8 mouse cellular contexts compared by ENCODE assay signal in the genomic region with DNA sequence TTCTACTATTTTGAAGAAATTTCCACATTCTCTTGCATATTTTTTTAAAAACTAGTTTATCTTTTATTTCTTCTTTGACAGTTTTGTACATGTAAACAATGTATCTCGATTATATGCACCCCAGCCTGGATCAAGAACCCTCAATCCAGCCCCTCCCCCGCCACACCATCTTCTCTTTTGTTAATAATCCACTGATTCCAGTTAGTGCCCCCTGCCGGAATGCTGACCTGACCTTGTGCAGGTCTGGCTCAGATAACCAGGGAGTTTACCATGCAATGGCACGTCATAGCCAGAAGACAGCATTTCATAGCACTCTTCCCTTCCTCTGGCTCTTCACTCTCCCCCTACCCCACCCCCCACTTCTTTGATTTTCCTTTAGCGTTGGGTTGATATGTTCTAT. TPM values are rescaled to one million over a fixed set of nuclear protein-coding genes. Genes with fewer than 3 reads are reported as not detected.
DNase-seq lines count a peak whose midpoint lies in the region; ATAC-seq and TF ChIP-seq lines count a peak whose summit lies in the region.

No protein-coding gene starts in this region.

- H3K4me2 ChIP-seq in forebrain, embryonic 11.5 days (ENCODE audit: low read depth, low read length, severe bottlenecking): peak overlapping the region; percentile 71; the same call in 1 of the 2 replicates
- H3K4me2 ChIP-seq in kidney, postnatal 0 days (ENCODE audit: low read length): peak overlapping the region; percentile 73

- no peak overlapping the region for H3K27ac ChIP-seq in forebrain, embryonic 11.5 days (ENCODE audit: low read depth, low read length)
- H3K27ac ChIP-seq in kidney, postnatal 0 days: no peak overlapping the region

- H3K4me1 ChIP-seq in forebrain, embryonic 11.5 days (replicated peaks; ENCODE audit: control insufficient read depth, insufficient read depth, low read length): no peaks in the 10 kb centered on the region
- H3K4me1 ChIP-seq in kidney, postnatal 0 days (replicated peaks; ENCODE audit: insufficient read depth, low read length): no peaks in the 10 kb centered on the region

- TF ChIP-seq CTCF in kidney, postnatal 0 days (IDR thresholded peaks at IDR 0.05; ENCODE audit: low read depth): peak; percentile 53; the same call in 1 of the 2 replicates

- DNase-seq in left cerebral cortex, postnatal 4 days: peak; percentile 15
- DNase-seq in left cerebral cortex, adult 8-10 months (ENCODE audit: low spot score in 2 of 2): no peak
- DNase-seq in forebrain, embryonic 11.5 days (ENCODE audit: low spot score): no peak
- peak; percentile 45 for DNase-seq in kidney, postnatal 0 days (ENCODE audit: low spot score)
- DNase-seq in mesoderm, embryonic 11.5 days (ENCODE audit: low read depth, low spot score): peak; percentile 45
- no peak for DNase-seq in layer of hippocampus, adult 9-10 months (ENCODE audit: low spot score)
- no peak for DNase-seq in natural killer cell, adult 2 months (ENCODE audit: low spot score in 2 of 2)
- no peak for DNase-seq in B cell, adult 2 months

- intact Hi-C loops in left cerebral cortex, postnatal 4 days (cut with DNase I): no loop called here

- no peaks in the 10 kb centered on the region for H3K27me3 ChIP-seq in forebrain, embryonic 11.5 days (ENCODE audit: control insufficient read depth, insufficient read depth, low read length)
- H3K27me3 ChIP-seq in kidney, postnatal 0 days (ENCODE audit: insufficient read depth, low read length): no peaks in the 10 kb centered on the region

- no peaks in the 10 kb centered on the region for H3K36me3 ChIP-seq in forebrain, embryonic 11.5 days (ENCODE audit: control insufficient read depth, insufficient read depth, low read length)
- H3K36me3 ChIP-seq in kidney, postnatal 0 days (ENCODE audit: insufficient read depth, low read length): no peaks in the 10 kb centered on the region

- no peak overlapping the region for H3K9ac ChIP-seq in forebrain, embryonic 11.5 days (ENCODE audit: low read length)
- H3K9ac ChIP-seq in kidney, postnatal 0 days (ENCODE audit: low read depth, low read length): no peak overlapping the region

- H3K4me3 ChIP-seq in forebrain, embryonic 11.5 days (ENCODE audit: low read depth, low read length): peak overlapping the region; percentile 40
- peak overlapping the region; percentile 44 for H3K4me3 ChIP-seq in kidney, postnatal 0 days (replicated peaks; ENCODE audit: low read depth, low read length)

- H3K9me3 ChIP-seq in forebrain, embryonic 11.5 days (ENCODE audit: control insufficient read depth, low read length): no peaks in the 10 kb centered on the region
- no peaks in the 10 kb centered on the region for H3K9me3 ChIP-seq in kidney, postnatal 0 days (replicated peaks; ENCODE audit: low read length)

- peak; percentile 42; the same call in 1 of the 2 replicates for ATAC-seq in forebrain, embryonic 11.5 days (replicated peaks; ENCODE audit: low FRiP score)
- peak; percentile 53 for ATAC-seq in kidney, postnatal 0 days (replicated peaks; ENCODE audit: low FRiP score, low read depth)

- 33% methylated on average over 5 of the region's 5 CpGs for WGBS in forebrain, embryonic 11.5 days
- 26% methylated on average over 5 of the region's 5 CpGs for WGBS in kidney, postnatal 0 days

RNA-seq across cellular contexts. Expression of a gene that starts 0.6 kb away (rescaled TPM):
- total RNA-seq in left cerebral cortex, postnatal 4 days (2021): under 1 TPM; 0.36 to 0.44 TPM
- total RNA-seq in left cerebral cortex, adult 8-10 months (2022): under 1 TPM; 0.33 to 0.63 (median 0.53) TPM
- polyA plus RNA-seq in forebrain, embryonic 11.5 days (2014; fragmentation: Nextera tagmentation; extraction: Ambion mirVana): 0.21 TPM in 1 of 2 replicates, not detected in the other
- not detected in 2 replicates for polyA plus RNA-seq in kidney, postnatal 0 days (2015; fragmentation: Nextera tagmentation; extraction: Ambion mirVana)

RNA-seq across cellular contexts. Expression of a gene that starts 9.1 kb away (rescaled TPM):
- total RNA-seq in left cerebral cortex, postnatal 4 days (2021): 1 to 10 TPM in 1 of 2 experiments, under 1 TPM in 1; 0.96 to 1.2 TPM
- under 1 TPM in 2 of 4 experiments, not detected in 2; 0.52 to 0.63 TPM for total RNA-seq in left cerebral cortex, adult 8-10 months (2022)
- polyA plus RNA-seq in forebrain, embryonic 11.5 days (2014; fragmentation: Nextera tagmentation; extraction: Ambion mirVana): 0.29 and 0.39 TPM in 2 replicates
- polyA plus RNA-seq in kidney, postnatal 0 days (2015; fragmentation: Nextera tagmentation; extraction: Ambion mirVana): 0.63 and 0.75 TPM in 2 replicates

Comparison
In these comparisons a context has a peak if more than half of its experiments do, and no peak if none do; other contexts are left out.
1. DNase-seq: peak in left cerebral cortex, postnatal 4 days (single experiment), kidney, postnatal 0 days (single experiment) and mesoderm, embryonic 11.5 days (single experiment); none in left cerebral cortex, adult 8-10 months (0 of 2), forebrain, embryonic 11.5 days (single experiment), layer of hippocampus, adult 9-10 months (single experiment), natural killer cell, adult 2 months (0 of 2) and B cell, adult 2 months (0 of 2).